Mouse (Mus musculus) layer of hippocampus, adult 9-10 months (tissue): Measurements from ENCODE around the gene Tmem91.

Experiments
- DNase-seq: peaks from one replicate; pipeline ENCODE4 v3.0.0; 2022; ENCODE audit warnings: low spot score

Gene Tmem91

GRCm38 (mm10) chr7:25670096-25670495 is 4.9 kb downstream of the Tmem91 start:
- no peak for DNase-seq

GRCm38 (mm10) chr7:25669631-25670030 is 5.3 kb downstream of the Tmem91 start:
- DNase-seq: no peak

GRCm38 (mm10) chr7:25669158-25669557 is 5.8 kb downstream of the Tmem91 start:
- no peak for DNase-seq

GRCm38 (mm10) chr7:25666381-25666780 is 8.6 kb downstream of the Tmem91 start:
- DNase-seq: no peak

GRCm38 (mm10) chr7:25658657-25659472 is 16.1 kb downstream of the Tmem91 start, which contains the start of the genes Bckdha and Exosc5:
Gene Bckdha, minus strand, starts transcription at chr7:25658981.
Gene Exosc5, plus strand, starts transcription at chr7:25659164.
- DNase-seq: peak; percentile 99

GRCm38 (mm10) chr7:25657785-25658184 is 17.2 kb downstream of the Tmem91 start:
- no peak for DNase-seq

- DNase-seq: no peak
These were observed 19.2 kb downstream of the Tmem91 start for GRCm38 (mm10) chr7:25655601-25656428.

GRCm38 (mm10) chr7:25652244-25652759 is 22.7 kb downstream of the Tmem91 start:
- no peak for DNase-seq

GRCm38 (mm10) chr7:25651281-25651680 is 23.7 kb downstream of the Tmem91 start:
- no peak for DNase-seq

- DNase-seq: no peak
These were observed 25.1 kb downstream of the Tmem91 start for GRCm38 (mm10) chr7:25649839-25650238.

- no peak for DNase-seq
These were observed 27.3 kb downstream of the Tmem91 start for GRCm38 (mm10) chr7:25647574-25648123.

GRCm38 (mm10) chr7:25645074-25645473 is 29.9 kb downstream of the Tmem91 start:
- DNase-seq: no peak

- no peak for DNase-seq
These were observed 30.3 kb downstream of the Tmem91 start for GRCm38 (mm10) chr7:25644631-25645030.

GRCm38 (mm10) chr7:25644136-25644535 is 30.8 kb downstream of the Tmem91 start:
- DNase-seq: no peak

GRCm38 (mm10) chr7:25639754-25640153 is 35.2 kb downstream of the Tmem91 start:
- no peak for DNase-seq

- DNase-seq: no peak
These were observed 37.9 kb downstream of the Tmem91 start for GRCm38 (mm10) chr7:25637099-25637498.

GRCm38 (mm10) chr7:25636373-25636772 is 38.6 kb downstream of the Tmem91 start:
- no peak for DNase-seq

- DNase-seq: no peak
These were observed 42.3 kb downstream of the Tmem91 start for GRCm38 (mm10) chr7:25632679-25633078.

GRCm38 (mm10) chr7:25628323-25628620 is 46.7 kb downstream of the Tmem91 start:
- no peak for DNase-seq

- no peak for DNase-seq
These were observed 47.3 kb downstream of the Tmem91 start for GRCm38 (mm10) chr7:25627431-25628322.
